Mouse (Mus musculus): ENCODE measurements at regions not wholly inside any gene's neighbourhood (a gene's known extent, or its start where the extent isn't known, plus 50 kb on each side); places are given as distances from the start of the nearest gene placed in this dataset.

- no peak for DNase-seq (ENCODE audit: low spot score in 2 of 2)
Observed at GRCm38 (mm10) chr16:28109771-28110170, 643.1 kb downstream of the Fgf12 start.

Measured in frontal cortex, postnatal 36 days (tissue).